Mouse (Mus musculus) T-helper 2 cell (primary cell): ENCODE data around the gene Pgam2.
"Not testable (repeated sequence)": the region's sequence is repeated elsewhere in the genome, so short reads cannot be mapped to it uniquely, and the experiment has no call there.

Experiments used
- in situ Hi-C: fragments of 300-600 bp; cut with MboI, MseI; formaldehyde crosslinking; loops from one replicate; pipeline ENCODE4 v1.15.1; 2025; ENCODE audit warnings: high pct_unique_total_duplicates

Gene Pgam2

GRCm38 (mm10) chr11:5803551-5803981 is at the start of gene Pgam2:
Gene Pgam2, minus strand, starts transcription at chr11:5803733.
- in situ Hi-C loops = no loop called here

- in situ Hi-C loops = no loop called here
Observed at GRCm38 (mm10) chr11:5852314-5852713, 48.8 kb upstream of the Pgam2 start.

DNA sequence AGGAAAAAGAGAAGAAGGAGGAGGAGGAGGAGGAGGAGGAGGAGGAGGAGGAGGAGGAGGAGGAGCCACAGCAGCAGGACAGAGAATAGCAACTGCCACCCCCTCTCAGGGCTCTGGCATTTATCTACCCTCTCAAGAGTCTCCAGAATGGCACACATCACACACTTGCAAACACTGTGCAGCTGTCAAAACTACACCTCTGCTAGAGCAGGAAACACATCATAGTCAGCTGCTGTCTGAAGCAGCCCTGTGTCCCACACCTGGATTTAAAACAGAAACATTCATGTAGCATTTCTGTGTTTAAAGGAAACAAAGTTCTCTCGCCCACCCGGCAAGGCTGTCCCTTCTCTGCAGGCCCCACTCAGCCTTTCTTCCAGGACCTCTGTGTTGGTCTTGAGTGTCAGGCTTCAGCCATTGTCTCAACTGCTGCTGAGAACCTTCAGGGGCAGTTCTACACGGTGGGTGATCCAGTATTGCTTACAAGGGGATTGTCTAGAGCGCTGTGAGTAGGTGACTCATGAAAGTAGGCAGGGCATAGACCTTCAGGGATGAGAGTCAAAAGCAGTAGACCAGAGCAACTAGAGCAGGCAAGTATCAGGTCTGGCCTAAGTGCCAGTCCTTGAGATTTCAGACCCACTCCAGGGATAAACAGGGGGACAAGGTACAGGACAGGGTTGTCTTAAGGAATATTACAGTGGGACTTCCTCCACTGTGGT is 47.6 kb upstream of the Pgam2 start:
- in situ Hi-C loops = no loop called here

GRCm38 (mm10) chr11:5850452-5850851 is 46.9 kb upstream of the Pgam2 start:
- in situ Hi-C loops = no loop called here

GRCm38 (mm10) chr11:5849316-5849715 is 45.8 kb upstream of the Pgam2 start:
- in situ Hi-C loops = no loop called here

- in situ Hi-C loops = no loop called here
Observed at GRCm38 (mm10) chr11:5848741-5849140, 45.2 kb upstream of the Pgam2 start.

DNA sequence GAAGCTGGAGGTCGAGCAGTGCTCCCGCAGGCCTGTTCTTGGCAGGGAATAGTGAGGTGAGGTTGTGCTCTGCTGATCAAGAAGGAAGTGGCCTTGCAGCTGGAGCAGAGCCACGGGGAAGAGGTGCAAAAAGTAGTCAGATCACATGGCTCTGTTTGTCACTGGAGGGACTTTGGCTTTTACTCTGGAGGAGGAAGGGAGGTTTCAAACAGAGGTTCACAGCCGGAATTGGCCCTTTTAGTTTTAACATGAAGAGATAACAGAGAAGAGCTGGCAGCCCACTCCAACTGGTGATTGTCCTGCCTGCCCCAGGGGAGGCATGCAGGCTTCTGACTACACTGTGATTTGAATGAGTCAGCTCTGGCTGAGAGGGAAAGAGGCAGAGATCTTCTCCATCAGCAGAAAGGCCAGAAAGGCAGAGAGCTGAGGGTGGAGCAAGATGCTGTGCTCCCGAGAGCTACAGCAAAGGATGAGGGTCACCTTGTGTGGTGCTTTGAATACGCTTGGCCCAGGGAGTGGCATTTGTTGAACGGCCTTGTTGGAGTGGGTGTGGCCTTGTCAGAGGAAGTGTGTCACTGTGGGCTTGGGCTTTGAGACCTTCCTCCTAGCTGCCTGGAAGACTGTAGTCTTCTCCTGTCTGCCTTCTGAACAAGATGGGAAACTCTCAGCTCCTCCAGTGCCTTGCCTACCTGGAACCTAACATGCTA is 43.3 kb upstream of the Pgam2 start:
- in situ Hi-C loops = no loop called here

DNA sequence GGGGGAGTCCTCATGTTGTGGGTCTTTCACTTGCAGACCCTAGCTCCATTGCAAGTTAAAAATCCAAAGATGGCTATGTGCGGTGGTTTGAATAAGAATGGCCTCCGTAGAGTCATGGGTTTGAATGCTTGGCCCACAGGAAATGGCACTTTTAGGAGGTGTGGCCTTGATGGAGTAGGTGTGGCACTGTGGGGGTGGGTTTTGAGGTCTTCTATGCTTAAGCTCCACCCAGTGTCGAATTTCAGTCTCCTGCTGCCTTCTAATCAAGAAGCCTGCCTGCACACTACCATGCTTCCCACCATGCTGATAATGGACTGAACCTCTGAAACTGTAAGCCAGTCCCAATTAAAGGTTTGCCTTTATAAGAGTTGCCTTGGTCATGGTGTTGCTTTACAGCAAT is 39.6 kb upstream of the Pgam2 start:
- in situ Hi-C loops = no loop called here

GRCm38 (mm10) chr11:5841751-5842150 is 38.2 kb upstream of the Pgam2 start:
- in situ Hi-C loops = no loop called here

- in situ Hi-C loops = no loop called here
Observed at GRCm38 (mm10) chr11:5840346-5840745, 36.8 kb upstream of the Pgam2 start.

- in situ Hi-C loops = no loop called here
Observed at GRCm38 (mm10) chr11:5837251-5838246, 34.0 kb upstream of the Pgam2 start, which contains the start of gene Polm. Gene Polm, minus strand, starts transcription at chr11:5838016.

DNA sequence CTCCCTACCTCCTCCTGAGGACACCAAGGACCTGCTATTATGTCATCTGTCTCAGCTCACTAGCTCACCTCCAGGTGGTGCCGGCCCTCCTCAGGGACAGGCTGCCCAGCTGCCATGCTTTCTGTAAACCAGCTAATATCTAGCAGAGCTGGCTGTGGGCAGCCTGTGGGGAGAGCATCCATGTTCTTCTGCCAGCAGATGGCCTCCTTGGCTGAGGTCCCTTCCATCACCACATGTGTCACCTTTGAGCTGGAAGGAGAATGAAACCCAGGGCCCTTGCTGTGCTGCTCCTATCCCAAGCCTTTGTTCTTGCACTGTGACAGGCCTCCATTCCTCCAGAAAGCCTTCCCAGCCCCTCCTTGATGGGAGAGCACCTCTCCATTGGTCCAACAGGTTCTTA is 32.6 kb upstream of the Pgam2 start:
- in situ Hi-C loops = no loop called here

DNA sequence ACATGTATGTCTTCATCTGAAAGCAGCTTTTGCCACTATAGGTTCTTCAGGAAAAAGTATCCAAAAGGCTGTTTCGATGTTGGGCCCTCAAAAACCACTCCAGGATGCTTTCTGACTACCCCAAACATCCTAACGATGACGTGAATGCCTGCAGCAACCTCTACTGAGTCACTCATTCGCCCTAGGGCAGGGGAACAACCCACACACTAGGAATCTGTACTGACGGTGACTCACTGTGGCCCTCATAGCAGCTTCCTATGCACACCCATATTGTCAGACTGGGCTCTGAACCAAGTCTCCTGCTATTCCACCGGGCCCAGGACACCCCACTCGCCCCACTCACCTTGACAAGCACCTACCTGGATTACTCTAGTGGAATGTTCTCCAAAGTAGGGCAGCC is 31.5 kb upstream of the Pgam2 start:
- in situ Hi-C loops = no loop called here

GRCm38 (mm10) chr11:5834506-5834905 is 31.0 kb upstream of the Pgam2 start:
- in situ Hi-C loops = no loop called here

- in situ Hi-C loops = no loop called here
Observed at GRCm38 (mm10) chr11:5829327-5829726, 25.8 kb upstream of the Pgam2 start.

DNA sequence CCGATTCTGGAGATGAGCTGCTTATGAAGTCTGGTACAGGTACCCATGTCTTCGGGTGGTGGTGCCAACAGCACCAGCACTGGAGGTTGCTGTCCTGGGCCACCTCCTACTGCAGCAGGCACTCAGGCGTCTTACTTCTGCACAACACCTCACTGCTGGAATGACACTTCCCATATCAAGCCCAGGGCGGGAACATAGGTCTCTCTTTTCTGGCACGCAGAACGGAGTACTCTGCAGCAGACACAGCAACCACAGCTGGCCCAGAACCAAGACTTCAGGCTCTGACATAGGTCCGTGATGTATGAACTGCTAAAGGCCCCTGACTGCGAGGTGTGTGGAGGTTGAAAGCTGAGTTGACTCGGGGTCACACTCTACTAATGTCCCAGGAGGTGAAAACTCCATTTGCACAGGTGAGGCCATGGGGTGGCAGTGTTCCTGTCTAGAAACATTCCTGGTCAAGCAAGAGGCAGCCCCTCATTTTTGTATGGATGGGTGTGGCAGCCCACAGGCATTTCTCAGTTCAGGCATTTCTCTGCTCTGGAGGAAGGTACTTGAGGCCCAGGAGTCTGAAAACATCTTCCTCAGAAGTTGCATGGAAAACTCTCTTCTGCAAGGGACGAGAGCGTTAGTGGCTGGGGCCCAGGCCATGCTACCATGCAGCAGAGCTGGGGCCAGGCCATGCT is 25.1 kb upstream of the Pgam2 start:
- in situ Hi-C loops = no loop called here

DNA sequence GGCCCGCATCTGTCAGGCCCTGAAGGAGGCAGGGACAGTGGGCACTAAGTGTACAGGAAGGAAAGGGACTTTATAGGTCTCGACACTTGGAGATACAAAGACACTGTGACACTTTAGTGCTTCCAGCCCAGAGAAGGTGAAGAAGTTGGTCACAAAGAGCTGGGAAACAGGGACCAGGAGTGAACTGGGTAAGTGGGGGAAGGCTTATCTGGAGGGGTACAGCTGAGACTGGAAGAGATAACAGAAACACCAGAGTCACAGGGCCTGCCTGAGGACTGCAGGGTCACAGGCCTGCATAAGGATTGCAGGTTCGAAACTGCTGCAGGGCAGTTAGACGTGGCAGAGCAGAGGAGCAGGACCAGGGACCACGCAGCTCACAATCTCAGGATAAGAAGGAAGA is 24.4 kb upstream of the Pgam2 start:
- in situ Hi-C loops = no loop called here

DNA sequence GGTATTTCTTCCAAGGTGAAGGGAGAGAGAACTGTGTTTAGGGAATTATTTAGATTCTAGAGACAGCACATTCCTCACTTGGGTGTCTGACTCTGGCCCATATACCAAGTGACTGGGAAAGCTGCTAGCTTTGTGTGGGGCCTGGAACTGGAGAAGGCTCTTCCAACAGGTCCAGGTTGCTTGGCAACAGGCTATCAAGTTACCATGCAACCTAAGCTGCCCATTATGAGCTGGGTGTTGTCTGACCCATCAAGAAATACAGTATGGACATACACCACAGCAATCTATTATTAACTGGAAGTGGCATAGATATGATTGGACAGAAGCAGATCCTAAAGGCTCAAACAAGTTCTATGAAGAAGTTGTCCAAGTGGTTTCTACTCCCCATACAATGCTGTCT is 21.9 kb upstream of the Pgam2 start:
- in situ Hi-C loops = no loop called here

DNA sequence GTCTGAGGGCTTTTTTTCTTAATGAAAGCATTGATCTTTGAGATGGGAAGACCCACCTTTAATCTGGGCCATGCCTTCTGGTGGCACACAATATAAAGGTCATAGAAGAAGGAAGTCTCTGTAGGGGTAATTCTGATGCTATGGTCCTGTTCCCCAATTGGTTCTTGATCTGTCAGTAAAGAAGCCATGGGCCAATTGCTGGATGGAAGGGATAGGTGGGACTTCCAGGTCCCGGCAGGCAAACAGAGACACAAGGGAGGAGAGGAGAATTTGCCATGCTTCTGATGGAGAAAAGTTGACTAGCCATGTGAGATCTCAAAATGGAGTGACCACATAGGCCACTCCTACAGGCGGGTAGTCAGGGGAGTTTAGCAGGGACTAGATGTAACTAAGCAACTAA is 15.7 kb upstream of the Pgam2 start:
- in situ Hi-C loops = no loop called here

- in situ Hi-C loops = no loop called here
Observed at GRCm38 (mm10) chr11:5813381-5813780, 9.8 kb upstream of the Pgam2 start.

DNA sequence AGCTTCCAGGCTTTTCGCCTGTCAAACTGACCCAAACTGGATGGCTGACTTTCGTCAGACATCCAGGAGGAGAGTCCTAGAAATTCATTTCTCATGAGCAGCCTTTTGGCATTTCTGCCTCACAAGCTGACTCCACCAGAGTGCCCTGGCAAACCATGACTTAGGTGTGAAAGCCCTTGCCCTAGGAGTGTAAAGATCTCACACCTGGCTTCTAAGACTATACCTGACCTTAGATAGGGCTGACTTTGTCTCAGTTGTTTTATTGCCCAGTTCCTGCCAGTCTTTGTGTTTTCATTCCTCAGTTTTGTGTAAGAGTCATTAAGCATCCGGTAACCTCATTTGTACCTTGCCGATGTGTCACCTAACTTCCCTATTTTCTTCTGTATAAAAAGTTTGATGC is 6.0 kb upstream of the Pgam2 start:
- in situ Hi-C loops = not testable (repeated sequence)
